Mouse (Mus musculus): ENCODE results near the gene Arhgap19. TPM values are rescaled to one million over a fixed set of nuclear protein-coding genes. Genes with fewer than 3 reads are reported as not detected.

The Arhgap19 gene
- total RNA-seq, 2 experiments from 2014 or later: 3.5 to 4.1 TPM

- peak; percentile 67 to 87 for DNase-seq (ENCODE audit: low spot score in 2 of 2)
Observed at GRCm38 (mm10) chr19:41745941-41746557, 55.8 kb downstream of the Arhgap19 start.

- DNase-seq (ENCODE audit: low spot score in 2 of 2): peak; percentile 49 to 62
Observed at GRCm38 (mm10) chr19:41743396-41743795, 58.5 kb downstream of the Arhgap19 start, which contains the start of gene Slit1. Gene Slit1, minus strand, starts transcription at chr19:41743665.

GRCm38 (mm10) chr19:41738896-41739295, 63.0 kb downstream of the Arhgap19 start:
- no peak for DNase-seq (ENCODE audit: low spot score in 2 of 2)

GRCm38 (mm10) chr19:41738429-41738805, 63.4 kb downstream of the Arhgap19 start:
- DNase-seq (ENCODE audit: low spot score in 2 of 2): no peak

GRCm38 (mm10) chr19:41737657-41738428, 64.0 kb downstream of the Arhgap19 start:
- peak; percentile 71 to 80 for DNase-seq (ENCODE audit: low spot score in 2 of 2)

GRCm38 (mm10) chr19:41734685-41735084, 67.2 kb downstream of the Arhgap19 start:
- peak in 1 of 2 experiments; percentile 62 for DNase-seq (ENCODE audit: low spot score in 2 of 2)

- no peak for DNase-seq (ENCODE audit: low spot score in 2 of 2)
Observed at GRCm38 (mm10) chr19:41725491-41725890, 76.4 kb downstream of the Arhgap19 start.

GRCm38 (mm10) chr19:41724831-41725470, 76.9 kb downstream of the Arhgap19 start:
- DNase-seq (ENCODE audit: low spot score in 2 of 2): no peak

- no peak for DNase-seq (ENCODE audit: low spot score in 2 of 2)
Observed at GRCm38 (mm10) chr19:41723337-41723736, 78.5 kb downstream of the Arhgap19 start.

GRCm38 (mm10) chr19:41719436-41719835, 82.4 kb downstream of the Arhgap19 start:
- no peak for DNase-seq (ENCODE audit: low spot score in 2 of 2)

Other genes starting within 250 kb of the Arhgap19 start
- 10 to 100 TPM; 10.9 to 12.7 TPM for gene Gm340, start 219.7 kb downstream of the Arhgap19 start, total RNA-seq (2021)
- gene Slit1, start 58.4 kb downstream of the Arhgap19 start, total RNA-seq (2021): 100 to 1,000 TPM; 143 to 146 TPM
- gene Frat1, start 27.9 kb upstream of the Arhgap19 start, total RNA-seq (2021): 10 to 100 TPM; 19.7 to 20.6 TPM
- gene Frat2, start 46.1 kb upstream of the Arhgap19 start, total RNA-seq (2021): 10 to 100 TPM; 18.2 to 20.9 TPM
- gene Rrp12, start 94.1 kb upstream of the Arhgap19 start, total RNA-seq (2021): 10 to 100 TPM; 33.4 to 34.0 TPM
- gene Pgam1, start 109.9 kb upstream of the Arhgap19 start, total RNA-seq (2021): 100 to 1,000 TPM; 569 to 570 TPM
- gene Exosc1, start 131.4 kb upstream of the Arhgap19 start, total RNA-seq (2021): 10 to 100 TPM; 26.1 to 26.7 TPM
- gene Zdhhc16, start 131.4 kb upstream of the Arhgap19 start, total RNA-seq (2021): 10 to 100 TPM; 53.1 to 56.1 TPM
- 10 to 100 TPM; 29.2 to 37.6 TPM for gene Mms19, start 179.1 kb upstream of the Arhgap19 start, total RNA-seq (2021)
- 10 to 100 TPM; 15.6 to 17.0 TPM for gene Ubtd1, start 179.7 kb upstream of the Arhgap19 start, total RNA-seq (2021)
- under 1 TPM; 0.30 to 0.45 TPM for gene Ankrd2, start 234.0 kb upstream of the Arhgap19 start, total RNA-seq (2021)
- gene Hoga1, start 243.6 kb upstream of the Arhgap19 start, total RNA-seq (2021): 1 to 10 TPM; 7.3 to 9.8 TPM

All from layer of hippocampus, postnatal 14 days (tissue).